Comparison of ENCODE assay signal across 1 mouse cellular context in the genomic region with DNA sequence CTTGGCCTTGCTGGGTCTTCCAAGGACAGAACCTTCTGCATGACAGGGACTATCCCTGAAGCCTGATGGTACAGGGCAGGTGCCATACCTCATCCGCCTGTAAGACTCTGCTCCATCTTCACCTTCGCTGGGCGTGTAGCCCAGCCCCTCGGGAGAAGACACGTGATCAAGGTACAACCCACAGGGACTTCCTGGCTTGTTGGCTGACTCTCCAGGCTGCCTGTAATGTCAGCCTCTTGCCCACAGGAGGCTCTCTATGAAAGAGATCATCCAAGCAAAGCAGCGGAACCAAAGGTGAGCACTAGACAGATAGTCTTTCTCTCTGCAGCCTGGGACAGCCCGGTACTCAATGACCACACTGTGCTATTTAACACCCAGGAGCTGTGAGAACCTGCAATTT.
A peak's percentile ranks its signal among the peaks of the same experiment; 100 is the strongest.
TF ChIP-seq lines count a peak whose summit lies in the region.

No protein-coding gene starts in this region.

TF ChIP-seq in CH12.LX, 34 proteins besides CTCF, POLR2A, EP300 and RAD21 (continued from another document):
- TF ChIP-seq BHLHE40 (IDR thresholded peaks at IDR 0.05; ENCODE audit: low read depth, low read length): peak; percentile 73
- no peak for TF ChIP-seq CHD2 (IDR thresholded peaks at IDR 0.05; ENCODE audit: low read length)
- no peak for TF ChIP-seq ZKSCAN1 (IDR thresholded peaks at IDR 0.05; ENCODE audit: borderline replicate concordance, low read depth, low read length)
- TF ChIP-seq USF1 (IDR thresholded peaks at IDR 0.05; ENCODE audit: low read depth, low read length): peak; percentile 82
- no peak for TF ChIP-seq POLR2AphosphoS2 (IDR thresholded peaks at IDR 0.05; ENCODE audit: low read depth, low read length)
- no peak for TF ChIP-seq HCFC1 (IDR thresholded peaks at IDR 0.05; ENCODE audit: low read depth, low read length)
- no peak for TF ChIP-seq NRF1 (IDR thresholded peaks at IDR 0.05; ENCODE audit: low read depth, low read length)
- TF ChIP-seq ETS1 (conservative IDR thresholded peaks at IDR 0.05; ENCODE audit: low read depth, low read length): no peak
- TF ChIP-seq KAT2A (IDR thresholded peaks at IDR 0.05; ENCODE audit: insufficient replicate concordance, low read length): no peak
- TF ChIP-seq MEF2A (IDR thresholded peaks at IDR 0.05; ENCODE audit: borderline replicate concordance, low read depth, low read length): no peak
- peak; percentile 78 for TF ChIP-seq SMC3 (IDR thresholded peaks at IDR 0.05; ENCODE audit: low read depth, low read length)
- TF ChIP-seq MXI1 (IDR thresholded peaks at IDR 0.05; ENCODE audit: low read depth, low read length): no peak
- no peak for TF ChIP-seq SIN3A (IDR thresholded peaks at IDR 0.05; ENCODE audit: low read length)
- no peak for TF ChIP-seq ZC3H11A (IDR thresholded peaks at IDR 0.05; ENCODE audit: low read depth, low read length)
- no peak for TF ChIP-seq PAX5 (IDR thresholded peaks at IDR 0.05; ENCODE audit: low read length)
- TF ChIP-seq E2F4 (IDR thresholded peaks at IDR 0.05; ENCODE audit: insufficient replicate concordance, low read depth, low read length): no peak
- peak; percentile 79; the same call in 1 of the 2 replicates for TF ChIP-seq MAX (IDR thresholded peaks at IDR 0.05; ENCODE audit: low read length)
- TF ChIP-seq RCOR1 (conservative IDR thresholded peaks at IDR 0.05; ENCODE audit: low read depth, low read length): no peak
- no peak for TF ChIP-seq NELFE (IDR thresholded peaks at IDR 0.05; ENCODE audit: low read depth, low read length)
- TF ChIP-seq JUND (conservative IDR thresholded peaks at IDR 0.05; ENCODE audit: low read depth, low read length): no peak
- no peak for TF ChIP-seq MYC (IDR thresholded peaks at IDR 0.05; ENCODE audit: low read depth, low read length)
- TF ChIP-seq ZNF384 (IDR thresholded peaks at IDR 0.05; ENCODE audit: low read depth, low read length): no peak
- TF ChIP-seq ZMIZ1 (IDR thresholded peaks at IDR 0.05; ENCODE audit: low read depth, low read length): no peak
